ENCODE assay signal across 28 mouse cellular contexts in genomic region chr8:34604581-34604980, GRCm38 (mm10).
DNase-seq lines count a peak whose midpoint lies in the region; ATAC-seq and TF ChIP-seq lines count a peak whose summit lies in the region.
"Had no signal": no experiment of that assay in that cellular context is flagged by ENCODE, and none has a peak within 500 bp of the region (broad histone marks: within the 10 kb centered on the region; RNA-seq: fewer than 3 reads in every experiment).

No protein-coding gene starts in this region.

- TF ChIP-seq CTCF in heart, postnatal 0 days (IDR thresholded peaks at IDR 0.05; ENCODE audit: low read depth), result no peak

- no peak overlapping the region for H3K9ac ChIP-seq in heart, postnatal 0 days (replicated peaks; ENCODE audit: low read depth, low read length)
- H3K9ac ChIP-seq: embryonic facial prominence, embryonic 13.5 days; forebrain, embryonic 12.5 days; forebrain, embryonic 15.5 days; heart, embryonic 13.5 days; hindbrain, embryonic 13.5 days had no signal

- no peak for DNase-seq in heart, postnatal 0 days (ENCODE audit: low spot score)
- DNase-seq in heart, postnatal 14 days, result no peak
- peak; percentile 68 for DNase-seq in thymus, postnatal 14 days
- peak; percentile 55 for DNase-seq in thymus, postnatal 4 days
- DNase-seq in ovary, postnatal 14 days (ENCODE audit: low spot score), result no peak
- DNase-seq in cerebellum, postnatal 4 days (ENCODE audit: low spot score in 2 of 2), result no peak
- DNase-seq: adrenal gland, postnatal 10 days; cerebellum, adult 11 months; cerebellum, adult 2 months; cerebellum, adult 9-11 months; cerebellum, postnatal 25 days; embryo, embryonic 11 days; gastrocnemius, postnatal 10 days; gastrocnemius, postnatal 36 days; heart, adult 2 months; heart, postnatal 36 days had no signal

- no peak for ATAC-seq in heart, postnatal 0 days (ENCODE audit: insufficient read depth, low read depth)
- ATAC-seq: forebrain, embryonic 15.5 days; hindbrain, embryonic 16.5 days; Patski had no signal

- H3K27ac ChIP-seq in heart, postnatal 0 days (ENCODE audit: low read depth), result peak overlapping the region; percentile 40; the same call in 1 of the 2 replicates
- H3K27ac ChIP-seq: embryonic facial prominence, embryonic 10.5 days; embryonic facial prominence, embryonic 13.5 days; forebrain, embryonic 12.5 days; forebrain, embryonic 15.5 days; heart, adult 2 months; heart, embryonic 10.5 days; heart, embryonic 13.5 days; hindbrain, embryonic 10.5 days; hindbrain, embryonic 13.5 days had no signal

- no peak for TF ChIP-seq EP300 in heart, postnatal 0 days (IDR thresholded peaks at IDR 0.05; ENCODE audit: low read depth)

- H3K4me3 ChIP-seq in heart, postnatal 0 days (ENCODE audit: low read depth, low read length), result no peak overlapping the region
- H3K4me3 ChIP-seq: embryonic facial prominence, embryonic 10.5 days; embryonic facial prominence, embryonic 13.5 days; erythroblast, embryonic 14.5 days; forebrain, embryonic 12.5 days; forebrain, embryonic 15.5 days; heart, adult 2 months; heart, embryonic 10.5 days; heart, embryonic 13.5 days; hindbrain, embryonic 10.5 days; hindbrain, embryonic 13.5 days had no signal

- 49% methylated on average over 2 of the region's 2 CpGs for WGBS in heart, postnatal 0 days

- no peaks in the 10 kb centered on the region for H3K4me1 ChIP-seq in heart, postnatal 0 days (ENCODE audit: control insufficient read depth, insufficient read depth)
- H3K4me1 ChIP-seq: embryonic facial prominence, embryonic 10.5 days; embryonic facial prominence, embryonic 13.5 days; heart, embryonic 10.5 days; heart, embryonic 13.5 days; hindbrain, embryonic 13.5 days had no signal

- intact Hi-C loops in heart, postnatal 14 days (cut with DNase I), result no loop called here

- no peak overlapping the region for H3K4me2 ChIP-seq in heart, postnatal 0 days (ENCODE audit: low read depth, low read length)
- H3K4me2 ChIP-seq: embryonic facial prominence, embryonic 13.5 days; forebrain, embryonic 12.5 days; forebrain, embryonic 15.5 days; heart, embryonic 13.5 days; hindbrain, embryonic 13.5 days had no signal

- no peaks in the 10 kb centered on the region for H3K36me3 ChIP-seq in heart, postnatal 0 days (replicated peaks; ENCODE audit: control insufficient read depth, insufficient read depth, low read length)
- H3K36me3 ChIP-seq: embryonic facial prominence, embryonic 10.5 days; embryonic facial prominence, embryonic 13.5 days; forebrain, embryonic 12.5 days; forebrain, embryonic 15.5 days; G1E; heart, embryonic 10.5 days; heart, embryonic 13.5 days; hindbrain, embryonic 10.5 days; hindbrain, embryonic 13.5 days had no signal

- H3K27me3 ChIP-seq in heart, postnatal 0 days (ENCODE audit: control insufficient read depth, insufficient read depth, low read length), result no peaks in the 10 kb centered on the region; the same call in 1 of the 2 replicates
- H3K27me3 ChIP-seq: embryonic facial prominence, embryonic 13.5 days; forebrain, embryonic 12.5 days; forebrain, embryonic 15.5 days; heart, embryonic 13.5 days; hindbrain, embryonic 13.5 days; Patski had no signal

- H3K9me3 ChIP-seq in heart, postnatal 0 days (replicated peaks; ENCODE audit: control insufficient read depth, low read length), result no peaks in the 10 kb centered on the region
- H3K9me3 ChIP-seq: embryonic facial prominence, embryonic 10.5 days; embryonic facial prominence, embryonic 13.5 days; forebrain, embryonic 12.5 days; forebrain, embryonic 15.5 days; heart, embryonic 10.5 days; heart, embryonic 13.5 days; hindbrain, embryonic 10.5 days; hindbrain, embryonic 13.5 days had no signal

Comparison
In these comparisons a context has a peak if more than half of its experiments do, and no peak if none do; other contexts are left out.
1. DNase-seq: peak in thymus, postnatal 14 days (single experiment) and thymus, postnatal 4 days (single experiment); none in heart, postnatal 0 days (single experiment), heart, postnatal 14 days (0 of 2), ovary, postnatal 14 days (single experiment) and cerebellum, postnatal 4 days (0 of 2).